Mouse (Mus musculus) embryonic facial prominence, embryonic 12.5 days (tissue): ENCODE data around the gene Mlf2. TPM values are rescaled to one million over a fixed set of nuclear protein-coding genes. Genes with fewer than 3 reads are reported as not detected.

Experiments used
- ATAC-seq: fragments of 200-750 bp; cut with Nextera tagmentation; 2 replicates; pipeline ENCODE4 v1.8.0; 2017; ENCODE audit not compliant: insufficient number of reproducible peaks, insufficient read depth, low FRiP score, low TSS enrichment
- H3K27ac ChIP-seq: fragments of 300-500 bp; sonication (generic); 2 replicates; pipeline ENCODE4 v1.5.1; 2016; ENCODE audit warnings: mild to moderate bottlenecking
- H3K27me3 ChIP-seq: fragments of 300-500 bp; sonication (generic); 2 replicates; pipeline ENCODE4 v1.6.1; 2016; ENCODE audit warnings: mild to moderate bottlenecking, moderate library complexity
- H3K36me3 ChIP-seq: fragments of 300-500 bp; sonication (generic); 2 replicates; pipeline ENCODE4 v1.6.1; 2016; ENCODE audit warnings: mild to moderate bottlenecking
- H3K4me1 ChIP-seq: fragments of 300-500 bp; sonication (generic); 2 replicates; pipeline ENCODE4 v1.6.1; 2016
- H3K4me2 ChIP-seq: fragments of 300-500 bp; sonication (generic); replicated peaks from 2 replicates; pipeline ENCODE4 v1.6.1; 2016; ENCODE audit warnings: mild to moderate bottlenecking, moderate library complexity
- H3K4me3 ChIP-seq: fragments of 300-500 bp; sonication (generic); 2 replicates; pipeline ENCODE4 v1.5.1; 2016; ENCODE audit warnings: mild to moderate bottlenecking
- H3K9ac ChIP-seq: fragments of 300-500 bp; sonication (generic); 2 replicates; pipeline ENCODE4 v1.6.1; 2016; ENCODE audit warnings: mild to moderate bottlenecking, moderate library complexity
- H3K9me3 ChIP-seq: fragments of 300-500 bp; sonication (generic); 2 replicates; pipeline ENCODE4 v1.6.1; 2016; ENCODE audit warnings: mild to moderate bottlenecking, moderate library complexity
- WGBS: fragments of 180-500 bp; shearing (Covaris S2); methylation state at CpG from one replicate; pipeline ENCODE4 v1.1.7; 2016; 5-methylcytosine and 5-hydroxymethylcytosine counted together
- polyA plus RNA-seq: library from polyadenylated mRNA; unstranded; fragments of >200 nt; fragmentation: Nextera tagmentation; extraction: Ambion mirVana; gene quantifications from 2 replicates; pipeline ENCODE4 v1.2.1, GENCODE M21; 2016

Mlf2 gene
- polyA plus RNA-seq, 1 experiment from 2014 or later: 419 TPM

DNA sequence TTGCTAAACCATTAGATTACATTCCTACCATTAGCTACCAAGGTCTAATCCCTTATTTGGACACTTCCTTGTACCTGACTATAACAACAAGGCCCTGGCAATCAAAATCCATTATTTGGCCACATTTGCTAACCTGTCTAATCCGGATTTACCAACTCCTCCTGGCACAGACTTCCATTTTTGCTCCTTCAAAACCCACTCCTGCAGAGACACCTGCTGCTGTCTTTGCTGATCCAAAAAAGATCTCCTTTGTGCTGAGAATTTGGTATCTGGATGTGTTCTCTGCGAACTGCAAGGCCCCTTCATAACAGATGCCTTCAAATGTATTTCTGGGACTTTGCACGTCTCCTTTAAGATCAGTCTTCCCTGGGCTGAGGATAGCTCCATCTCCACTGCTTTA lies 12.3 kb downstream of the Mlf2 start:
- H3K4me2 ChIP-seq: no peak overlapping the region
- ATAC-seq: no peak
- H3K36me3 ChIP-seq: peaks cover 12% of the 10 kb centered on the region
- H3K9me3 ChIP-seq: no peaks in the 10 kb centered on the region
- no peaks in the 10 kb centered on the region for H3K27me3 ChIP-seq
- no peak overlapping the region for H3K27ac ChIP-seq
- no peak overlapping the region for H3K4me3 ChIP-seq
- no peaks in the 10 kb centered on the region for H3K4me1 ChIP-seq
- 93% methylated on average over 3 of the region's 3 CpGs for WGBS
- no peak overlapping the region for H3K9ac ChIP-seq

DNA sequence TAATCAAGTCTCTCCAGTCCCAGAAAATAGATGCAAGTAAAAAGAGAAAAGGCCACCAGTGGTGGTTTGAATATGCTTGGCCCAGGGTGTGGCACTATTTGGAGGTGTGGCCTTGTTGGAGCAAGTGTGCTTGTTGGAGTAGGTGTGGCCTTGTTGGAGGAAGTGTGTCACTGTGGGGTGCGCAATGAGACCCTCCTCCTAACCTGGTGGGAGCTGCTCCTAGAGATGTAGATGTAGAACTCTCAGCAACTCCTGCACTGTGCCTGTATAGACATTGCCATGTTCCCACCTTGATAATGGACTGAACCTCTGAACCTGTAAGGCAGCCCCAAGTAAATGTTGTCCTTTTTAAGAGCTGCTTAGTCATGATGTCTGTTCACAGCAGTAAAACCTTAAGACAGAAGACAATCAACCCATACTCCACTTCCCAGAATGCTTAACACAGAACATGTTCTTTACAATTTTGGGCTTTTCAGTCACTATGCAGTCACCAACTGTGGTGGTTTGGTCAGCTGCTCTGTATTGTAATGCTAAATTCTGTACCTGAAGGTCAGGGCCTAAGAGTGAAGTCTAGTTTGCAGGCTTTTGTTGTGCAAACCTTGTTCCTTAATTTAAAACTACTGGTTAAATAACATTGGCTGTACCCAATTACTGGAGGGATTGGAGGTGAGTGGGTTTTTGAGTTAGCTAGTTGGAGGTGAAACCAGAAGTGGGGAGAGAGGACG lies 23.0 kb downstream of the Mlf2 start:
- Histone ChIP-seq H3K27me3 (no peaks in the 10 kb centered on the region), H3K9me3 (no peaks in the 10 kb centered on the region), H3K27ac (no peak overlapping the region), H3K4me2 (no peak overlapping the region), H3K4me3 (no peak overlapping the region), H3K9ac (no peak overlapping the region), H3K4me1 (no peaks in the 10 kb centered on the region), H3K36me3 (peaks cover 34% of the 10 kb centered on the region)
- no peak for ATAC-seq
- WGBS: 93% methylated on average over 2 of the region's 2 CpGs

DNA sequence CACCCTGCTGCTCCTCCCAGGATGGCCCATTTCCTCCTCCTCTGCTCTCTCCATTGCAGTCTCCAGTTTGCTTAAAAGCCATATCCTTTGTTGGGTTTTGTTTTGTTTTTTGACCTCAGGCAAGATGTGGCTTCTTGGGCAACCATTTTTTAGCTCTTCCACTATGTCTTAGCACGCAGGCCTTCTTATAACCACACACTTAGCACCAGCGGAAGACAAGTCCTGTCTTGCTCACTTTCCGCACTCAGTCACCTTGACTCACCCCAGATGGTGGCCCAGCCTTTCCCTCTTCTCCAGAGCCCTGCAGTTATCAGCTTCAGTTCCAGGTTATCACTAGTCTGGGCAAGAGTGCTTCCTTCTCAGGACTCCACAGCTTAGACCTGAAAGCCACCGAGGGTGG lies 24.0 kb downstream of the Mlf2 start:
- Histone ChIP-seq H3K9ac (no peak overlapping the region), H3K27ac (no peak overlapping the region), H3K9me3 (no peaks in the 10 kb centered on the region), H3K4me2 (no peak overlapping the region), H3K36me3 (peaks cover 45% of the 10 kb centered on the region), H3K4me1 (no peaks in the 10 kb centered on the region), H3K4me3 (no peak overlapping the region), H3K27me3 (no peaks in the 10 kb centered on the region)
- no peak for ATAC-seq
- WGBS: 94% methylated on average over 4 of the region's 4 CpGs

DNA sequence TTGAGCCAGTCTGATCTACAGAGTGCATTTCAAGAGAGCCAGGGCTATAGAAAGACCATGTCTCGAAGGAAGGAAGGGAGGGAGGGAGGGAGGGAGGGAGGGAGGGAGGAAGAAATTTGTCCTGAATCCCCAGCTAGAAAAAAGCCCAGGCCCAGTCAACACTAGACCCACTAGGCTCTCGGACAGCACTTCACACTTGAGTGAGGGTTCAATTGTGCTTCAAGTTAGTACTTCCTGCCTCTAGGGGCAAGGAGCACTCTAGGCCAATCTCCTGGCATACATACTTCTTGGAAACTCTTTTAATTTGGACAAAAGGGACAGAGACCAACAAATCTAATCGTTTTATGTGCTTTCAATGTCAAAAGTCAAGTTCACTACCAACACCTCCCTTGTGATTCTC lies 26.9 kb downstream of the Mlf2 start:
- no peaks in the 10 kb centered on the region for H3K4me1 ChIP-seq
- no peak overlapping the region for H3K9ac ChIP-seq
- H3K27ac ChIP-seq: no peak overlapping the region
- no peaks in the 10 kb centered on the region for H3K9me3 ChIP-seq
- no peak for ATAC-seq
- H3K36me3 ChIP-seq: peaks cover 69% of the 10 kb centered on the region
- WGBS: 80% methylated on average over 3 of the region's 3 CpGs
- no peak overlapping the region for H3K4me2 ChIP-seq
- H3K27me3 ChIP-seq: no peaks in the 10 kb centered on the region
- no peak overlapping the region for H3K4me3 ChIP-seq

DNA sequence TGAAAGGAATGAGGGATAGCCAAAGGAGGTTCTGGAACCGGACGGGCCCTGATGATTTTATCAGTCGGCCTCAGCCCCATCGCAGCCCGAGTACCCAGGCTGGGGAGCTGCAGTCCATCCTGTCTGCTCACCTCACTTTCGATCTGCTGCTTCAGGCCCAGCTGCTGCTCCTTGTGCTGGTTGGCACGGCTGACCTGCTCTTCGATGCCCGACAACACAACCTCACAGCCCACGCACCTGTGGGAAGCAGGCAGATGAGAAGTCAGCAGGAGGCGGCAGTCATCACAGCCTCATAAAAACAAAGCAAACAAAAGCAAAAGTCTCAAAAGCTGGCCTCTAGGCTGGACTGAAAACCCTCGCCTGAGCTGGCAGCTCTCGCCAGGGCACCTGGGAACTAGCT lies 28.8 kb downstream of the Mlf2 start:
- Histone ChIP-seq H3K4me1 (peaks cover 8% of the 10 kb centered on the region), H3K27ac (no peak overlapping the region), H3K4me2 (no peak overlapping the region), H3K4me3 (no peak overlapping the region), H3K27me3 (no peaks in the 10 kb centered on the region), H3K36me3 (peaks cover 68% of the 10 kb centered on the region), H3K9ac (no peak overlapping the region), H3K9me3 (no peaks in the 10 kb centered on the region)
- no peak for ATAC-seq
- WGBS: 89% methylated on average over 13 of the region's 13 CpGs

DNA sequence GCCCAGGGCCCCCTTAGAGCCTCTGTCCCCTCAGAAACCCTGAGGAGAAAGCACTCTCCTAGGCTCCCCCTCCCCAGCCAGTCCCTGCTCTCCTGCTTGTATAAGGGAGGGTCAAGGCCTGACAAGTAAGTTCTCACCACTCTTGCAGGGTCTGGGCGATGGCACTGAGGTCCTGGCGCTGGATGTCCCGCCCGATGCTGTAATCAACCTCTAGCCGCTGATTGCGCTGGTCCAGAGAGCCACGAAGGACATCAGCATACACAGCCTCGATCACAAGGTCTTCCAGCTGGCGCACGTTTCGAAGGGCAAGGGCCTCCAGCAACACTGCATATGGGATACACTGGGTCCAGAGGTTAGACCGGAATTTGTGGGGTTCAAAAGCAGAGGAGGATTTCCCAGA lies 29.8 kb downstream of the Mlf2 start:
- ATAC-seq: no peak
- H3K4me1 ChIP-seq: peaks cover 8% of the 10 kb centered on the region
- no peak overlapping the region for H3K4me2 ChIP-seq
- no peak overlapping the region for H3K27ac ChIP-seq
- H3K9ac ChIP-seq: no peak overlapping the region
- H3K36me3 ChIP-seq: peaks cover 59% of the 10 kb centered on the region
- H3K9me3 ChIP-seq: no peaks in the 10 kb centered on the region
- no peaks in the 10 kb centered on the region for H3K27me3 ChIP-seq
- 95% methylated on average over 12 of the region's 12 CpGs for WGBS
- H3K4me3 ChIP-seq: no peak overlapping the region

DNA sequence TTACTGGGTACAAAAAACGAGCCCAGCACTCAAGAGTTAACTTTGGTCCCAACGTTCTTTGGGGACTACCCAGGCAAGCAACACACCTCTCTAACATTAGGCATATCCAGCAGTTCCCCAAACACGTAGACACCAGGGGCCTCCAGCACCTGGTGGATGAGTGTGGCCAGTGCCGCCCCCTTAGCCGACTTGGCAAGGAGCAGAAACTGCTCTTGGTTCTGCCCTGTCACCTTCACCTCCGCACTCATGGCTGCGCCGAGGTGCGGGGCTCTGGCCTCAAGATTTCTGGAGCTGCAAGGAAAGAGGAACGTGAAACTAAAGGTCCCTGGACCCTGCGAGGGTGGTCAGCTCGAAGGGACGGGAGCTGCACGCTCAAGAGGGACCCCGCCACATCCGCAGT lies 33.5 kb downstream of the Mlf2 start:
- Histone ChIP-seq H3K4me2 (peak overlapping the region; percentile 94), H3K4me3 (peak overlapping the region; percentile 73), H3K27ac (peak overlapping the region; percentile 93; the same call in 1 of the 2 replicates), H3K9ac (peak overlapping the region; percentile 93), H3K4me1 (peaks cover 8% of the 10 kb centered on the region), H3K27me3 (no peaks in the 10 kb centered on the region), H3K36me3 (peaks cover 34% of the 10 kb centered on the region), H3K9me3 (no peaks in the 10 kb centered on the region)
- ATAC-seq: no peak
- WGBS: 34% methylated on average over 16 of the region's 16 CpGs

DNA sequence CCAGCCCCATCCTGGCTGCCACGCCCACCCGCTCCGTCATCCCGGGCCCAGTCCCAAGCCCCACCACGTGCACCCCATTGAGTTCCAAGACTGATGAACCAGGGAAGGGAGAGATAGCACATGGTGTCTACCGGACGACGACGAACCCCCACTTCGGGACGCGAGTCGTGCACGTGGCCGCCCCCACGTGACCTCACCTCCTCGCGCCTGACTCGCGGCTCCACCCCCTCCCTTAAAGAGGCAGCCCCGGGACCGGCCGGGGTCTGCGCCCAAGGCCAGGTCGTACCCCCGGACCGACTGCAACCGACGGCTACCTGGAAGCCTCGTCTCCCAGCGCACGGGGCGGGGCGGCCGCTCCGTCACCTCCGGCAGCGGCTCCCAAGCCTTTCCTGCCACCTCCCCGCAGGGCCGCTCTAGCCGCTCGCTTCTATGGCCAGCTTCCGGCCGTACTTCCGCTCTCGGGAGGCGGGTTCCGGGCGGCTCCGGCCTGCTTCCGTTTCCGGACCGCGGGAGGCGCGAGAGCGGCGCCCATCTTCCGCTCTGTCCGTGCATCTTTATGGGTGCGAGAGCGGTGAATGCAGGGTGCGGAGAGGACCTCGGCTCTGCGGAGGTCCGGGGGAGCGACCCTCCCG lies 34.0 kb downstream of the Mlf2 start, which contains the start of gene Cops7a:
Cops7a (minus strand) TSS at position 451 of the 632 bp plus-strand sequence.
- H3K9me3 ChIP-seq: no peaks in the 10 kb centered on the region
- peak; percentile 95 for ATAC-seq
- H3K9ac ChIP-seq: peak within 1 kb of the TSS; percentile 93

DNA sequence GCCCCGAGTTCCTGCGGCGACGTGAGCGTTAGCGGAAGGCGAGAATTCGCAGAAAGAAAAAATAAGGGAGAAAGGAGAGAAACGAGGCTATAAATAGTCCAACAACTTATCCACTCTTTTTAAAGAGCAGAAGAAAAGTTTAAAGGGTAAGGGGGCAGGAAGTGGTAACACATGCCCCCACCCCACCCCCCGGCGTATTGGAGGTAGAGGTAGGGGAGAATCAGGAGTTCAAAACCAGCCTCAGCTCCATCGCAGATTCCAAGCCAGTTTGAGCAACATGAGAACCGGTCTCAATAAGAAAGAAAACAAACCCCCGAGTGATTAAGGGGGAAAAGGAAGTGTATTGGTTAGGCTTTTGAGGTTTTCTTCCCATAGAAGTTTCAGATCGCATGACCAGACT lies 34.6 kb downstream of the Mlf2 start:
- no peak for ATAC-seq

More for the DNA sequence above, 34.0 kb downstream of the Mlf2 start, which contains the start of gene Cops7a:
- Histone ChIP-seq H3K4me3 (peak within 1 kb of the TSS; percentile 73), H3K36me3 (peaks cover 28% of the 10 kb centered on the region), H3K27me3 (no peaks in the 10 kb centered on the region), H3K27ac (peak within 1 kb of the TSS; percentile 93), H3K4me1 (peaks cover 8% of the 10 kb centered on the region), H3K4me2 (peak within 1 kb of the TSS; percentile 94)
- under 1% methylated on average over 68 of the region's 68 CpGs for whole genome bisulfite sequencing

DNA sequence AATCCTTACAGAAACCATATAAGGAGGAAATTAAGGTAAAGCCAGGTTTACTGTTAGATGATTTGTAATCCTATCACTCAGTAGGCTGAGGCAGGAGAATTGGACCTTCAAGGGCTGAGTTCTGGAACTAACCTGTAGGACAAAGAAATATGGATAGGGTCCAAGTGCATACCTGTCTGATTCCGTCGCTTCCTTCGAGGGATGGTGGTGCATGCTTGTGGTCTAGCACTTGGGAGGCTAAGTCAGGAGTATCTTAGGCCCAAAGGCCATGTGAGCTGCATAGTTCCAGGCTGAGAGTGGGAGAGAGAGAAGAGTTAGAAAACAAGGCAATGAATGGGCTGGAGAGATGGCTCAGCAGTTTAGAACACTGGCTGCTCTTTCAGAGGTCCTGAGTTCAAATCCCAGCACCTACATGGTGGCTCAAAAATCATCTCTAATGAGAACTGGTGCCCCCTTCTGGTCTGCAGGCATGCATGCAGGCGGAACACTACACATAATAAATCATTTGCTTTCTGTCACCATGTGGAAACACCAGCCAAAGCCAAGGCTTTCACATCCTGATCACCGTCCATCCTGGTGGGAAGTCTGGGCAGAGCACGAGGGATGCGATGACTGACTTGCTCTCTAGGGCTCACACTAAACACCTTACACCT lies 35.4 kb downstream of the Mlf2 start:
- no peak for ATAC-seq
- Histone ChIP-seq H3K9ac (no peak overlapping the region), H3K9me3 (no peaks in the 10 kb centered on the region), H3K4me3 (peak overlapping the region; percentile 73), H3K27ac (no peak overlapping the region), H3K27me3 (no peaks in the 10 kb centered on the region), H3K4me1 (peaks cover 8% of the 10 kb centered on the region), H3K4me2 (peak overlapping the region; percentile 94), H3K36me3 (peaks cover 14% of the 10 kb centered on the region)
- 98% methylated on average over 7 of the region's 7 CpGs for WGBS

More for the DNA sequence above, 34.6 kb downstream of the Mlf2 start:
- WGBS: 14% methylated on average over 15 of the region's 15 CpGs
- Histone ChIP-seq H3K27ac (peak overlapping the region; percentile 93), H3K9me3 (no peaks in the 10 kb centered on the region), H3K9ac (peak overlapping the region; percentile 93), H3K4me2 (peak overlapping the region; percentile 94), H3K36me3 (peaks cover 23% of the 10 kb centered on the region), H3K27me3 (no peaks in the 10 kb centered on the region), H3K4me3 (peak overlapping the region; percentile 73), H3K4me1 (peaks cover 8% of the 10 kb centered on the region)

DNA sequence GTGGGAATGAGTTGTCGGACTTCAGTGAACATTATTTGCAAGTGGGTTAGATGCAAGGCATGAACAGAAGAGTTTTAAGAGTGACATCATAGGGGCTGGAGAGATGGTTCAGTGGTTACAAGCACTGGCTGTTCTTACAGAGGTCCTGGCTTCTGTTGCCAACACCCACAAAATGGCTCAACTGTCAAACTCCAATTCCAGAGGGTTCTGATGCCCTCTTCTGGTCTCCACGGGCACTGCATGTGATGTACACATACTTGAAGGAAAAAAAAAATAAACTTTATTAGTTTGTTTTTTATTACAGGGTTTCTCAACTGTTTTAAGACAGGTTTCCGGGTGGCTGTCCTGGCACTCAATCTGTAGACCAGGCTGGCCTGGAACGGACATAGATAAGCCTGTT lies 36.6 kb downstream of the Mlf2 start:
- no peak overlapping the region for H3K4me2 ChIP-seq
- H3K9ac ChIP-seq: no peak overlapping the region
- H3K9me3 ChIP-seq: no peaks in the 10 kb centered on the region
- peaks cover 8% of the 10 kb centered on the region for H3K4me1 ChIP-seq
- WGBS: 72% methylated on average over 4 of the region's 4 CpGs
- H3K4me3 ChIP-seq: no peak overlapping the region
- peaks cover 4% of the 10 kb centered on the region; the same call in 1 of the 2 replicates for H3K36me3 ChIP-seq
- H3K27me3 ChIP-seq: no peaks in the 10 kb centered on the region
- H3K27ac ChIP-seq: no peak overlapping the region
- no peak for ATAC-seq
